Mouse (Mus musculus) cerebellum, adult 9-11 months (tissue): ENCODE data around the gene Fam45a.

Experiments
- DNase-seq: peaks from one replicate; pipeline ENCODE4 v3.0.0; 2022

Gene Fam45a

GRCm38 (mm10) chr19:60811098-60812035, at the start of gene Fam45a:
TSS of gene Fam45a (plus strand) at chr19:60811585.
- DNase-seq: peak; percentile 93

- DNase-seq: no peak
These were observed 38.0 kb upstream of the Fam45a start for GRCm38 (mm10) chr19:60773366-60773765.

GRCm38 (mm10) chr19:60782034-60782433, 29.4 kb upstream of the Fam45a start:
- DNase-seq: no peak

- DNase-seq: no peak
These were observed 26.7 kb upstream of the Fam45a start for GRCm38 (mm10) chr19:60784712-60785111.

- no peak for DNase-seq
These were observed 23.8 kb upstream of the Fam45a start for GRCm38 (mm10) chr19:60787465-60788150.

GRCm38 (mm10) chr19:60788214-60788960, 23.0 kb upstream of the Fam45a start:
- DNase-seq: no peak

GRCm38 (mm10) chr19:60789452-60789851, 21.9 kb upstream of the Fam45a start:
- DNase-seq: no peak

- DNase-seq: peak; percentile 70
These were observed 21.4 kb upstream of the Fam45a start for GRCm38 (mm10) chr19:60789919-60790506.

GRCm38 (mm10) chr19:60790551-60791161, 20.7 kb upstream of the Fam45a start, which contains the start of gene Eif3a:
TSS of gene Eif3a (minus strand) at chr19:60790658.
- DNase-seq: peak; percentile 96

- DNase-seq: no peak
These were observed 20.2 kb upstream of the Fam45a start for GRCm38 (mm10) chr19:60791164-60791563.

- no peak for DNase-seq
These were observed 18.1 kb upstream of the Fam45a start for GRCm38 (mm10) chr19:60793170-60793707.

- no peak for DNase-seq
These were observed 16.1 kb upstream of the Fam45a start for GRCm38 (mm10) chr19:60795244-60795643.

- no peak for DNase-seq
These were observed 14.0 kb upstream of the Fam45a start for GRCm38 (mm10) chr19:60797415-60797814.

- no peak for DNase-seq
These were observed 11.4 kb upstream of the Fam45a start for GRCm38 (mm10) chr19:60799867-60800569.

GRCm38 (mm10) chr19:60804903-60805302, 6.5 kb upstream of the Fam45a start:
- no peak for DNase-seq

- no peak for DNase-seq
These were observed 1.5 kb upstream of the Fam45a start for GRCm38 (mm10) chr19:60809927-60810326.

- DNase-seq: no peak
These were observed 628 bp downstream of the Fam45a start for GRCm38 (mm10) chr19:60812036-60812389.

GRCm38 (mm10) chr19:60813133-60813532, 1.7 kb downstream of the Fam45a start:
- DNase-seq: no peak

GRCm38 (mm10) chr19:60818677-60819076, 7.3 kb downstream of the Fam45a start:
- no peak for DNase-seq

- peak; percentile 52 for DNase-seq
These were observed 26.4 kb downstream of the Fam45a start for GRCm38 (mm10) chr19:60837747-60838146.

GRCm38 (mm10) chr19:60843324-60843723, 31.9 kb downstream of the Fam45a start:
- no peak for DNase-seq
